Mouse (Mus musculus) spleen, postnatal 14 days (tissue): ENCODE results near the gene Olfr374.

Experiments used
- DNase-seq, 2 experiments: peaks; one replicate each; pipeline ENCODE4 v3.0.0; 2021 to 2022; ENCODE audit warnings: low spot score in 2 of 2

Gene Olfr374

GRCm38 (mm10) chr8:72135446-72136301, 28.8 kb downstream of the Olfr374 start:
- peak; percentile 13 to 40 for DNase-seq

- DNase-seq = peak; percentile 9 to 43
These were observed 29.6 kb downstream of the Olfr374 start for GRCm38 (mm10) chr8:72136302-72136978.

- no peak for DNase-seq
These were observed 30.6 kb downstream of the Olfr374 start for GRCm38 (mm10) chr8:72137431-72137830.

GRCm38 (mm10) chr8:72138456-72138855, 31.6 kb downstream of the Olfr374 start:
- no peak for DNase-seq

GRCm38 (mm10) chr8:72143256-72143824, 36.5 kb downstream of the Olfr374 start:
- no peak for DNase-seq

GRCm38 (mm10) chr8:72144345-72144975, 37.6 kb downstream of the Olfr374 start:
- DNase-seq = no peak

- no peak for DNase-seq
These were observed 38.7 kb downstream of the Olfr374 start for GRCm38 (mm10) chr8:72145511-72145910.

GRCm38 (mm10) chr8:72146056-72146455, 39.2 kb downstream of the Olfr374 start:
- no peak for DNase-seq

- DNase-seq = no peak
These were observed 39.7 kb downstream of the Olfr374 start for GRCm38 (mm10) chr8:72146556-72146955.

GRCm38 (mm10) chr8:72147266-72147665, 40.4 kb downstream of the Olfr374 start:
- DNase-seq = no peak

GRCm38 (mm10) chr8:72149056-72149455, 42.2 kb downstream of the Olfr374 start:
- DNase-seq = no peak

- DNase-seq = no peak
These were observed 44.7 kb downstream of the Olfr374 start for GRCm38 (mm10) chr8:72151418-72152078.

- DNase-seq = no peak
These were observed 46.5 kb downstream of the Olfr374 start for GRCm38 (mm10) chr8:72153382-72153781.

- DNase-seq = no peak
These were observed 51.3 kb downstream of the Olfr374 start for GRCm38 (mm10) chr8:72158096-72158495.

GRCm38 (mm10) chr8:72158726-72159125, 51.9 kb downstream of the Olfr374 start:
- no peak for DNase-seq

GRCm38 (mm10) chr8:72160007-72160406, 53.2 kb downstream of the Olfr374 start:
- no peak for DNase-seq

- DNase-seq = peak; percentile 99 to 100
These were observed 54.2 kb downstream of the Olfr374 start, which contains the start of gene Rab8a for GRCm38 (mm10) chr8:72160707-72161697. Gene Rab8a, plus strand, starts transcription at chr8:72161200.

GRCm38 (mm10) chr8:72162821-72163220, 56.0 kb downstream of the Olfr374 start:
- no peak for DNase-seq
